Mouse (Mus musculus) brown adipose tissue, adult 24 weeks (tissue): Measurements from ENCODE around the gene Epha4. TPM values are rescaled to one million over a fixed set of nuclear protein-coding genes. Genes with fewer than 3 reads are reported as not detected.

Experiments used
- H3K27ac ChIP-seq: fragments of 200-500 bp; replicated peaks from 2 replicates; pipeline ENCODE4 v1.5.1; 2012; ENCODE audit warnings: low read depth, mild to moderate bottlenecking, low read length
- H3K4me1 ChIP-seq: fragments of 200-500 bp; 2 replicates; pipeline ENCODE4 v1.6.1; 2012; ENCODE audit warnings: low read length, mixed read lengths; ENCODE audit not compliant: control insufficient read depth, insufficient read depth, insufficient read length
- H3K4me3 ChIP-seq: fragments of 200-500 bp; 2 replicates; pipeline ENCODE4 v1.5.1; 2012; ENCODE audit warnings: low read depth, mild to moderate bottlenecking, low read length, moderate library complexity; ENCODE audit not compliant: insufficient read depth
- polyA plus RNA-seq: library from polyadenylated mRNA; stranded (reverse); fragments of >200 nt; gene quantifications from 2 replicates; pipeline ENCODE4 v1.2.4, GENCODE M21; 2012; ENCODE audit not compliant: missing spikeins, insufficient read depth, insufficient read length

Gene Epha4
- polyA plus RNA-seq, 1 experiment = 0.59 TPM

GRCm38 (mm10) chr1:77516203-77516991, 1.5 kb upstream of the Epha4 start:
- no peak overlapping the region for H3K27ac ChIP-seq
- H3K4me3 ChIP-seq = peak overlapping the region; percentile 64
- no peaks in the 10 kb centered on the region for H3K4me1 ChIP-seq

GRCm38 (mm10) chr1:77515651-77515981, 728 bp upstream of the Epha4 start:
- no peaks in the 10 kb centered on the region for H3K4me1 ChIP-seq
- no peak overlapping the region for H3K27ac ChIP-seq
- H3K4me3 ChIP-seq = peak overlapping the region; percentile 64

DNA sequence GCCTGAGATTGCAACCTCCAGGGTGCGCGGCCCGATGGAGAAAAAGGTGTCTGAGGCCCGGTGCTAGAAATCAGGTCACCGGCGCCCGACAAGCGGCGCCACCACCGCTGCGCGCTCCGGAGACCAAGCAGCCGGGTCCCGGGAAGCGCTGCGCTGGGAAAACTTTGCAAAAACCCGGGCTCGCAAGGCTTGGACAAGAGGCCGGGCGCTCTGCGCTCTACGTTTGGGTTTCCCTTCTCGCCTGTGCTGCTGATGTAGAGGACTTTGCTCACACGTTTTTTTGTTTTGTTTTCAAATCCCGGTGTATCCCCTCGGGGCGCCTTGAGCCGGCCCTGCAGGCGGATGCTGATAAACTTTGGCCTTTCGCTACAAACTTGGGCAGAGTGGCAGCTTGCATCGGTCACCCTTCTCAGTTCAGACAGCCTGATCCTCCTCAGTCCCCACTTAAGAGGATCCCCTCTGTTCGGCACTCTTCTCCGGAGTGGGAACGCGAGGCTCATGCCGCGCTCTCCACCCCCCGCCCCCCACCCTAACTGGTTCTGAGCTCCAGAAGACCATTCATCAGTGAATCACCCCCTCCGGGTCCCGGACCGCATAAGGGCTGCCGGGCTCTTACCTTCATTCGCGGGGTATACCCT, 444 bp downstream of the Epha4 start:
- Histone ChIP-seq H3K4me3 (peak overlapping the region; percentile 63), H3K27ac (peak overlapping the region; percentile 7; the same call in 1 of the 2 replicates), H3K4me1 (no peaks in the 10 kb centered on the region)

DNA sequence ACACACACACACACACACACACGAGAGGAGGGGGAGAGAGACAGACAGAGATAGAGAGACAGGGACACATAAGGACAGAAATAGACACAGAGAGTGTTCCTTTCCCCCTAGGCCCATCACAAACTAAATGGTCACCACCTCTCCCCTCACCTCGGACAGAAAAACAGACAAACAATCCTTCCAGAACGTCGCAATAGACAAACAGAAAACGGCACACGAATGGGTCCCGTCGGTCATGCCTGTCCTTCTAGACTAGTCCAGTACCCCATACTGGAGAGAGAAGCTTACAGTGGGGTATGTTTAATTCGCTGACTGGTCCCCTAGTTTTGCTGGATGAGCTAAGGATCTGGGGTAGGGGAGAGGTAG, 946 bp downstream of the Epha4 start:
- H3K4me1 ChIP-seq = no peaks in the 10 kb centered on the region
- peak overlapping the region; percentile 2; the same call in 1 of the 2 replicates for H3K27ac ChIP-seq
- H3K4me3 ChIP-seq = peak overlapping the region; percentile 63

GRCm38 (mm10) chr1:77513411-77513941, 1.4 kb downstream of the Epha4 start:
- Histone ChIP-seq H3K4me3 (peak overlapping the region; percentile 63), H3K4me1 (no peaks in the 10 kb centered on the region), H3K27ac (0 out of 2 replicates have a peak overlapping the region, but pooled peaks have one; percentile 2)

- peak overlapping the region; percentile 63 for H3K4me3 ChIP-seq
These were observed 2.3 kb downstream of the Epha4 start for GRCm38 (mm10) chr1:77512431-77513195.

DNA sequence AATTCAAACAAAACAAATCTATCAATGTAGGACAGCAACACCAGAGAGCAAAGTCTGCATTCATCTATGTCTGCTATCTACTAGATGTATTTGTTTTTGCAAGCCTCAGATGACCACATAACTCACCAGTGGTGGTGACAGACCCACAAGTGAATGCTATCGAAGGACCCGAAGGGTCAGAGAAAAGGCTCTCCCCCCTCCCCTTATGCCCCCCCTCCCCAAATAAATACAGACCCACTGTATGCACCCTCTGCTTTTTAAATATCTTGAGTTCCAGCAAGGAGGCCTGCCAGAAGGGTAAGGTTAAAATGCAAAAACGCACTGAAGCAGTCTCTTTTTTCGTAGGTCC, 2.9 kb downstream of the Epha4 start:
- no peaks in the 10 kb centered on the region for H3K4me1 ChIP-seq
- H3K4me3 ChIP-seq = no peak overlapping the region
- H3K27ac ChIP-seq = no peak overlapping the region

More at GRCm38 (mm10) chr1:77512431-77513195, 2.3 kb downstream of the Epha4 start:
- no peak overlapping the region for H3K27ac ChIP-seq
- H3K4me1 ChIP-seq = no peaks in the 10 kb centered on the region

- H3K27ac ChIP-seq = no peak overlapping the region
- H3K4me3 ChIP-seq = no peak overlapping the region
- no peaks in the 10 kb centered on the region for H3K4me1 ChIP-seq
These were observed 3.4 kb downstream of the Epha4 start for GRCm38 (mm10) chr1:77511372-77512058.

- no peak overlapping the region for H3K27ac ChIP-seq
- H3K4me1 ChIP-seq = no peaks in the 10 kb centered on the region
- no peak overlapping the region for H3K4me3 ChIP-seq
These were observed 4.3 kb downstream of the Epha4 start for GRCm38 (mm10) chr1:77510623-77511022.

DNA sequence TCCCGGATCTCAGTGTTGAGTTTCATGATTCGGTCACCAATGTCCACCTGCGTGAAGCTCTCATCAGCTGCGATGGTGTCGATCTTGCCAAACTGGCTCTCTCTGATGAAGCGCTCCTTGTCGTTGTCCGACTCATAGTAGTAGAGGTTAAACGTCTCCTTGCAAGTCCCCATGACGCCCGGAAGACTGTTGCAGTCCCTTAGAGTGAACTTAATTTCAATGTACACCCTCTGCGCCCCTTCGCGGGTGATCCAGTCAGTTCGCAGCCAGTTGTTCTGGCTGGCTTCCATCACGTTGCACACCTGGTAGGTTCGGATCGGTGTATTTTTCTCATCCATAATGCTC, 8.1 kb downstream of the Epha4 start:
- Histone ChIP-seq H3K4me1 (no peaks in the 10 kb centered on the region), H3K4me3 (no peak overlapping the region), H3K27ac (no peak overlapping the region)

- no peaks in the 10 kb centered on the region for H3K4me1 ChIP-seq
- no peak overlapping the region for H3K27ac ChIP-seq
These were observed 8.6 kb downstream of the Epha4 start for GRCm38 (mm10) chr1:77506038-77506855.

DNA sequence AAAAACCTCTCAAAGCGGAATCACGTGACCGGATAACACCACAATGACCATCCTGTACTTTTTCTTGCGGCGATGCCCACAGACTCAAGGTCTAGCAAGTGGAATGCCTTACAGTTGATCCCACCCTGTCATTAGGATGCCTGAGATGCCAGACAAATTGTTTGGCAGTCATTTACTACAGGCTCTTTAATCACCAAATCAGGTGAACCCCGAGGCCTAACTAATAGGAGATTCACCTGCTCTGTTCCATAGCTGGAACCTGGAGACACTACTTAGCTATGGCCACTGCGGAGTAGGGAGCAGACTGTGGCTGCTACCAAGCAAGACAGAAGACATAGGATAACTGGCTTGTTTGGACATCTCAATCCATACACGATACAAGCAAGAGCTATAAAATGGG, 9.6 kb downstream of the Epha4 start:
- no peaks in the 10 kb centered on the region for H3K4me1 ChIP-seq
- H3K4me3 ChIP-seq = no peak overlapping the region
- H3K27ac ChIP-seq = no peak overlapping the region

More at GRCm38 (mm10) chr1:77506038-77506855, 8.6 kb downstream of the Epha4 start:
- H3K4me3 ChIP-seq = no peak overlapping the region

DNA sequence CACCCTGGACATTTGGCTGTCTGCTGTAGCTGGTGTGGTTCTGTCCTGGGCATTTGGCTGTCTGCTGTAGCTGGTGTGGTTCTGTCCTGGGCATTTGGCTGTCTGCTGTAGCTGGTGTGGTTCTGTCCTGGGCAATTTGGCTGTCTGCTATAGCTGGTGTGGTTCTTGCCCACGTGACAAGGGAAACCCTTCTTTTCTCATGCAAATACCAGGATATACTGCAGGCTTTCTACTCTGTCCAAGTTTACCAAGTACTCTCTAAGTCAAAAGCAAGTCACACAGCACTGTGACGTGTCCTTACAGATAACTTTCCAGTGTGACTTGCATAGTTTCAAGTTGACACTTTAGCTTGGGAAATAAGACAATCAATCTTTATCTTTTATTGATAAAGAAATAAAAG, 10.1 kb downstream of the Epha4 start:
- H3K27ac ChIP-seq = no peak overlapping the region

DNA sequence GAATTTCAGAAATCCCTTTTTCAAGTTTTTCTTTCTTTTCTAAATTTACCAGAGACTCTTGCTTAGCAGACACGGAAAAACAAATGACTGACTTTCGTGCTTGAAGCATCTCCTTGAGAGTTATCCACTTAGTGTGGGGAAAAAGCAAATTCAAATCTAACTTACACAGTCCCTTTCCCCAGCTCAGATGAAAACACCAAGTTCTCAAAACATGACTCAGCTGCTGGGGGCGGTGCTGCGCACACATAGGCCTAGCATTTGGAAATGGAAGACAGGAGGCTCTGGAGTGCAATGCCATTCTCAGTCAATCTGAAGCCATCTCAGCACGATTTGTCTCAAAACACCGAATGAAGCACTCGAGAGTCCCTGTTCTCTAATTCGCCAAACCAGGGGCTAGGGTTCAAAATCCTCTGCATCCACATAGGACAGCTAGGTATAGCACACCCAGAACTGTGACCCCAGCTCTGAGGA, 11.1 kb downstream of the Epha4 start:
- no peak overlapping the region for H3K4me3 ChIP-seq
- H3K27ac ChIP-seq = no peak overlapping the region
- no peaks in the 10 kb centered on the region for H3K4me1 ChIP-seq

More for the DNA sequence above, 10.1 kb downstream of the Epha4 start:
- H3K4me3 ChIP-seq = no peak overlapping the region
- H3K4me1 ChIP-seq = no peaks in the 10 kb centered on the region
